Mouse (Mus musculus): Measurements from ENCODE around the gene Ankrd49.

DNA sequence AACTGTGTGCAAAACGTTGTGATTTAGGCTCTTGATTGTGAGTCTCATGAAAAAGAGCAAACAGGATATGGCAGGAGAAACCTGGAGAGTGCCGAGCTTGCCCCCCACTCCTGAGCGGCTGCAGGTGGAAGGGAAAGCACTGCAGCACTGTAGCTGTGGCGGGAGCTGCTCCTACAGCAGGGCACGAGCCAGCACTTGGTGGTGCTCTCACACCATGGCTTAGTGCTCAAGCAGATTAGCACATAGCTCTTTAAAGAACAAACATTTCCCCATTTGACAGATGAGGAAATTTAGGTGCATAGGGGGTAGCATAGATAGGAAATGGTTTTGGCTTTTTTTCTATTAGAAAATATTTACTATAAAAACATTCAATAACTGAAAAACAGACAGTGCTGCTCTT is 47.4 kb upstream of the Ankrd49 start:
- no peak for TF ChIP-seq GATA1 (IDR thresholded peaks at IDR 0.05; ENCODE audit: low read length)
- TF ChIP-seq TAL1 (IDR thresholded peaks at IDR 0.05; ENCODE audit: low read length), result no peak
